Mouse (Mus musculus) skeletal muscle tissue, adult 2 months (tissue): ENCODE results near the gene Wfdc1.

Experiments
- DNase-seq: peaks from one replicate; pipeline ENCODE4 v3.0.0-alpha.2; 2012; ENCODE audit warnings: low read depth, low spot score

Wfdc1 gene

GRCm38 (mm10) chr8:119732072-119732471 lies 65.9 kb downstream of the Wfdc1 start:
- no peak for DNase-seq

GRCm38 (mm10) chr8:119736348-119736917 lies 70.3 kb downstream of the Wfdc1 start:
- no peak for DNase-seq

- DNase-seq = no peak
Measured at GRCm38 (mm10) chr8:119737093-119737900, 71.1 kb downstream of the Wfdc1 start.
